Mouse (Mus musculus) A20 (cell line): ENCODE measurements around the gene Xylt2.

Experiments used
- DNase-seq: peaks from one replicate; pipeline ENCODE4 v3.0.0-alpha.2; 2011; ENCODE audit warnings: low read depth, low spot score

The Xylt2 gene

GRCm38 (mm10) chr11:94676754-94677606 is at the start of gene Xylt2:
TSS of gene Xylt2 (minus strand) at chr11:94677515.
- DNase-seq, result peak; percentile 93

GRCm38 (mm10) chr11:94719216-94719615 is 41.9 kb upstream of the Xylt2 start:
- no peak for DNase-seq

GRCm38 (mm10) chr11:94718113-94718909 is 41.0 kb upstream of the Xylt2 start:
- no peak for DNase-seq

GRCm38 (mm10) chr11:94717239-94717638 is 39.9 kb upstream of the Xylt2 start:
- no peak for DNase-seq

- peak; percentile 58 for DNase-seq
Observed at GRCm38 (mm10) chr11:94716754-94717153, 39.4 kb upstream of the Xylt2 start.

GRCm38 (mm10) chr11:94715622-94716021 is 38.3 kb upstream of the Xylt2 start:
- no peak for DNase-seq

GRCm38 (mm10) chr11:94713246-94713860 is 36.0 kb upstream of the Xylt2 start:
- DNase-seq, result no peak

- no peak for DNase-seq
Observed at GRCm38 (mm10) chr11:94704472-94704871, 27.2 kb upstream of the Xylt2 start, which contains the start of gene Gm11541. TSS of gene Gm11541 (minus strand) at chr11:94704499.

- no peak for DNase-seq
Observed at GRCm38 (mm10) chr11:94704020-94704419, 26.7 kb upstream of the Xylt2 start.

GRCm38 (mm10) chr11:94702216-94702610 is 24.9 kb upstream of the Xylt2 start:
- no peak for DNase-seq

GRCm38 (mm10) chr11:94701401-94702215 is 24.3 kb upstream of the Xylt2 start:
- no peak for DNase-seq

GRCm38 (mm10) chr11:94699399-94699798 is 22.1 kb upstream of the Xylt2 start:
- no peak for DNase-seq

- no peak for DNase-seq
Observed at GRCm38 (mm10) chr11:94697703-94698464, 20.6 kb upstream of the Xylt2 start.

- DNase-seq, result no peak
Observed at GRCm38 (mm10) chr11:94697140-94697539, 19.8 kb upstream of the Xylt2 start.

- DNase-seq, result peak; percentile 53
Observed at GRCm38 (mm10) chr11:94695508-94695907, 18.2 kb upstream of the Xylt2 start.

- DNase-seq, result peak; percentile 49
Observed at GRCm38 (mm10) chr11:94692502-94692901, 15.2 kb upstream of the Xylt2 start.

GRCm38 (mm10) chr11:94687178-94687577 is 9.9 kb upstream of the Xylt2 start:
- DNase-seq, result no peak

- no peak for DNase-seq
Observed at GRCm38 (mm10) chr11:94682427-94682826, 5.1 kb upstream of the Xylt2 start.

- no peak for DNase-seq
Observed at GRCm38 (mm10) chr11:94681640-94682039, 4.3 kb upstream of the Xylt2 start.

GRCm38 (mm10) chr11:94680639-94681038 is 3.3 kb upstream of the Xylt2 start:
- no peak for DNase-seq
